Mouse (Mus musculus) B cell, adult (primary cell): ENCODE data around the gene Mup6. TPM values are rescaled to one million over a fixed set of nuclear protein-coding genes. Genes with fewer than 3 reads are reported as not detected.

Source experiments
- total RNA-seq: library from RNA; stranded (reverse); gene quantifications from 4 replicates; pipeline ENCODE4 v1.2.4, GENCODE M21; 2023; ENCODE audit not compliant: inconsistent age

Gene Mup6
- not detected in 4 replicates for total RNA-seq

DNA sequence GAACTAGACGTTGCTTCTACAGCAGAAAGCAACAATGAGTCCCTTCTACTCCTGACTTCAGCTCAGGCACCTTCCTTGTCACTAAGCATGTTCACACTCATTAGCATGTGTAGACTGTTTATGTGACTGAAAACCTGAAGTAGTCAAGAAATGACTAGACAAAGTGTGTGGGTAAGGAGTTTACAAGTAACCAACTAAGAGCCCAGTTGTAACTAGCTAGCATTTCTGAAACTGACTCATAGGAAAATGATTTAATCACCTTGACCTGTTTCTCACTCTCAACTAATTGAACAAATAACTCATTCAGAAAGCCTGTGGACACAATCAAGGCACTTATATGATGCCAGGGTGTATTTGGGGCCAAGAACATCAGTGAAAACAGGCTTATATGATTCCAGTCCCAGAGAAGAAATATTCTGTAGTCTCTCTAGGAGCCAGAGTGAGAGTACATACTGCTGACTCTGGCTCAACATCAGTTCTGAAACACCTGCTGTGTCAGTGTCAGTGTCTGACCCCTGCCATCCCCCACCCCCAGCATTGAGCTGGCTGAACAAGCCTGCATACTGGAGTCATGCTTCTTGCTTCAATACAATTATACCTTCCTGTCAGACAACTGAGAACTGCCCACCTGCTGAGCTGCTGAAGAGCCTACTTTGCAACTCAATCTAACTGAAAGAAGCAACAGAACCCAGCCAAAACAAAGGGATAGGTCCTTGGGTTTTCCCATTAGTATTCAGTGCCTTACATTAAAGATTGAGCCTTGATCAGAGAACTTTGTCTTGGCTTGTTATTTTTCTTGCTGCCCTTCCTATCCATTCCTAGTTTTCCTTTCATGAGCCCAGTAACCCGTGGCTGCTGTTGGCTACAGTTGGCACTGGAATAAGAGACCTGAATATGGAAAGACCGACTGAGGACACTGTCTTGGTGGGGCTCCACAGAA is at the start of gene Mup6:
Mup6 (plus strand) TSS at position 890 of the 940 bp plus-strand sequence.

DNA sequence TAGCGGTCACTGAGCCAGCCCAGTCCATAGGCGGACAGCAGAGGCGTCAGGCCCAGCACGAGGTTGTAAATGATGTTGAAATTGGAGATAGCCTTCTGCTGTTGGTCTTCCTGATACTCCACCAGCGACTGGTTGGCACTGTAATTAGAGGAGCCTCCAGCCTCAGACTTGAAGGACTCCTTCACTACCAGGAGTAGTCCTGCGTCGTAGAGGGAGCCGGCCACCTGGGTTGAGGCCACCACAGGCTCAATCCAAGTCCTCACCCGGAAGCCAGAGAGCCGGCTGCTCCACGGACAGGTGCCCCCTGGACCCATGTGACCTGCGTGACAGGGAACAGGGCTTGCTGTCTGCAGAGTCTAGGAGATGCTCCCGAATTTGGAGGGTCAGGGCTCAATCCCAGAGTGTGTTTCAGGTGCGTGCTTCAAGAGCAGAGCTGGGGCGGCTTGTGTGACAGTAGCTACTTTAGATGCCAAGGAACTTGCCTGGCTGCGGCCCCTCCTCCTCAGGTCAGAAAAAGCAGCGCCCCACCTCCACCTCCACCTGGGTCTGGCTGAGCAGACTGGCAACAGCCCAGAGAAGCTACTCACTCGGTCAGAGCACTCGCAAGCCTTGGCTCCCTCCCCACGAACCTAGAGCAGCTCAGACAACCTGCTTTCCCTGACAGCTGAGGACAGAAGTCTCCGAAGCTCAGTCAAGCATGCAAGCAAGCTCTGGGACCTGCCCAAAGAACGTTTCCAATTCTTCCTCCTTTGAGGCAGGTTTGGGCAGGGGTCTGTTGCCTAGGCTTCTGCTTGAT is 49.3 kb upstream of the Mup6 start, which contains the start of gene Slc46a2:
Slc46a2 (minus strand) TSS at position 449 of the 796 bp plus-strand sequence.

DNA sequence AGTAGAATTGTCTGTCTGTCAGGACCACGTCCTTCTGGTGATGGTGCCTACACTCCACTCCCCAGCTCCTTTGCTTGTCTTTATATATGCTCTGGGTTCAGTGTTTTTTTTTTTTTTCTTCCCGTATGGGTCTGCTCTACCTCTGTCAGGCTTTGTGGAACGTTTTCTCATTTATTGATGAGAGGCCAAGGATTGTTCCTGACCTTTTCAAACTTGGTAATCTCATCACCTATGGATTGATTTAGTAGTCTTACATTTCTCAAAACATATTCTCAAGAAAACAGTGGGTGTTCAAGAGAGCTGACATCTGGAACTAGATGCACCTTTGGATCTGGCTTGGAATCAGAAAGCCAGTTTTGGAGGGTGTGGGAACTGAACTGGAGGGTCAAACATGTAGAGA is 3.5 kb upstream of the Mup6 start, which contains the start of gene Mup4:
Mup4 (minus strand) TSS at position 101 of the 400 bp plus-strand sequence.

Other genes starting within 250 kb of the Mup6 start
- gene Inip, start 162.7 kb upstream of the Mup6 start, total RNA-seq = 40.7 to 46.3 TPM (median 42.2 TPM) in 4 replicates
- gene Snx30, start 158.5 kb upstream of the Mup6 start, total RNA-seq = 105 to 124 TPM (median 115 TPM) in 4 replicates
- not detected in 4 replicates for gene Slc46a2, start 49.2 kb upstream of the Mup6 start, total RNA-seq
- gene Mup4, start 3.6 kb upstream of the Mup6 start, total RNA-seq = not detected in 4 replicates
- not detected in 4 replicates for gene Mup7, start 106.2 kb downstream of the Mup6 start, total RNA-seq
- gene Mup2, start 190.0 kb downstream of the Mup6 start, total RNA-seq = not detected in 4 replicates